Mouse (Mus musculus) neural tube, embryonic 14.5 days (tissue): ENCODE measurements around the gene 2700049A03Rik. TPM values are rescaled to one million over a fixed set of nuclear protein-coding genes. Genes with fewer than 3 reads are reported as not detected.

Experiments used
- ATAC-seq: fragments of 200-750 bp; cut with Nextera tagmentation; 2 replicates; pipeline ENCODE4 v1.8.0; 2017; ENCODE audit warnings: low read depth, mild to moderate bottlenecking, moderate TSS enrichment, moderate library complexity
- H3K27ac ChIP-seq: fragments of 300-500 bp; sonication (generic); 2 replicates; pipeline ENCODE4 v1.5.1; 2014; ENCODE audit warnings: low read depth, mild to moderate bottlenecking, control low read depth, low read length, moderate library complexity, mixed read lengths
- H3K27me3 ChIP-seq: fragments of 300-500 bp; sonication (generic); 2 replicates; pipeline ENCODE4 v1.6.1; 2014; ENCODE audit warnings: low read length; ENCODE audit not compliant: control insufficient read depth, insufficient read depth
- H3K36me3 ChIP-seq: fragments of 300-500 bp; sonication (generic); 2 replicates; pipeline ENCODE4 v1.6.1; 2014; ENCODE audit warnings: low read length, mixed read lengths; ENCODE audit not compliant: control insufficient read depth, insufficient read depth
- H3K4me1 ChIP-seq: fragments of 300-500 bp; sonication (generic); 2 replicates; pipeline ENCODE4 v1.6.1; 2014; ENCODE audit warnings: low read length; ENCODE audit not compliant: control insufficient read depth, insufficient read depth
- H3K4me2 ChIP-seq: fragments of 300-500 bp; sonication (generic); 2 replicates; pipeline ENCODE4 v1.6.1; 2014; ENCODE audit warnings: mild to moderate bottlenecking, low read depth, low read length, control low read depth
- H3K4me3 ChIP-seq: fragments of 300-500 bp; sonication (generic); 2 replicates; pipeline ENCODE4 v1.5.1; 2014; ENCODE audit warnings: low read depth, low read length, control low read depth, mixed read lengths
- H3K9ac ChIP-seq: fragments of 300-500 bp; sonication (generic); replicated peaks from 2 replicates; pipeline ENCODE4 v1.6.1; 2014; ENCODE audit warnings: low read depth, mild to moderate bottlenecking, control low read depth, low read length, mixed read lengths
- H3K9me3 ChIP-seq: fragments of 300-500 bp; sonication (generic); 2 replicates; pipeline ENCODE4 v1.6.1; 2016; ENCODE audit warnings: low read length; ENCODE audit not compliant: control insufficient read depth
- WGBS: fragments of 180-500 bp; shearing (Covaris S2); extraction: QIAGEN DNeasy Blood & Tissue Kit; methylation state at CpG from one replicate; pipeline ENCODE4 v1.1.7; 2014; 5-methylcytosine and 5-hydroxymethylcytosine counted together
- polyA plus RNA-seq: library from polyadenylated mRNA; unstranded; fragments of >200 nt; fragmentation: Nextera tagmentation; extraction: Ambion mirVana; gene quantifications from 2 replicates; pipeline ENCODE4 v1.2.1, GENCODE M21; 2014

2700049A03Rik gene
- polyA plus RNA-seq, 1 experiment from 2014 or later: 13.8 TPM

DNA sequence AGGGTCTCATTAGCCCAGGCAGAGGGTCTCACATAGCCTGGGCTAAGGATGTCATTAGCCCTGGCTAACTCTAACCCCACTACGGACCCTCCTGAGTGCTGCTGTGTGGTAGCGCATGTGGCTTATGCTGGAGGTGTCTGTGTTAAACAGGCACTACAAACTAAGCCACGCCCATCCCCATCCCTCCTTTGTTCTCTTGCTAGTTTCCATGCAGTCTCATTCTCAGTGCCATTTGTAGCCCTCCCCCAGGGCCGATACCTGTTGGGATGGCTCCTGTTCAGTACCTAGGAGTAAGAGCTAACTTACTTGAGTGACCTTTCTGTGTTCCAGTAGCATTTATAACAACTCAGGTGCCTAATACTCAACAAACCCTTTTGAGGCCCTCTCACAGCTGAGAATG, 100.4 kb downstream of the 2700049A03Rik start:
- H3K27ac ChIP-seq: no peak overlapping the region
- no peaks in the 10 kb centered on the region for H3K27me3 ChIP-seq
- H3K9me3 ChIP-seq: no peaks in the 10 kb centered on the region; the same call in 1 of the 2 replicates
- H3K4me2 ChIP-seq: no peak overlapping the region
- no peak for ATAC-seq
- no peak overlapping the region for H3K9ac ChIP-seq
- H3K4me1 ChIP-seq: no peaks in the 10 kb centered on the region
- 89% methylated on average over 4 of the region's 4 CpGs for WGBS
- peaks cover under 1% of the 10 kb centered on the region; the same call in 1 of the 2 replicates for H3K36me3 ChIP-seq
- H3K4me3 ChIP-seq: no peak overlapping the region

- Histone ChIP-seq H3K36me3 (peaks cover 19% of the 10 kb centered on the region; the same call in 1 of the 2 replicates), H3K4me3 (no peak overlapping the region), H3K4me2 (no peak overlapping the region), H3K9me3 (peaks cover 6% of the 10 kb centered on the region), H3K27me3 (no peaks in the 10 kb centered on the region), H3K9ac (no peak overlapping the region), H3K4me1 (no peaks in the 10 kb centered on the region), H3K27ac (no peak overlapping the region)
- WGBS: 81% methylated on average over 9 of the region's 9 CpGs
- no peak for ATAC-seq
These were observed 106.1 kb downstream of the 2700049A03Rik start for GRCm38 (mm10) chr12:71242791-71243190.

- Histone ChIP-seq H3K4me2 (no peak overlapping the region), H3K9ac (no peak overlapping the region), H3K4me1 (peaks cover 6% of the 10 kb centered on the region; the same call in 1 of the 2 replicates), H3K27ac (no peak overlapping the region), H3K9me3 (peaks cover 6% of the 10 kb centered on the region), H3K4me3 (no peak overlapping the region), H3K27me3 (no peaks in the 10 kb centered on the region), H3K36me3 (peaks cover 19% of the 10 kb centered on the region; the same call in 1 of the 2 replicates)
- WGBS: 90% methylated on average over 11 of the region's 11 CpGs
- no peak for ATAC-seq
These were observed 108.2 kb downstream of the 2700049A03Rik start for GRCm38 (mm10) chr12:71244766-71245390.

DNA sequence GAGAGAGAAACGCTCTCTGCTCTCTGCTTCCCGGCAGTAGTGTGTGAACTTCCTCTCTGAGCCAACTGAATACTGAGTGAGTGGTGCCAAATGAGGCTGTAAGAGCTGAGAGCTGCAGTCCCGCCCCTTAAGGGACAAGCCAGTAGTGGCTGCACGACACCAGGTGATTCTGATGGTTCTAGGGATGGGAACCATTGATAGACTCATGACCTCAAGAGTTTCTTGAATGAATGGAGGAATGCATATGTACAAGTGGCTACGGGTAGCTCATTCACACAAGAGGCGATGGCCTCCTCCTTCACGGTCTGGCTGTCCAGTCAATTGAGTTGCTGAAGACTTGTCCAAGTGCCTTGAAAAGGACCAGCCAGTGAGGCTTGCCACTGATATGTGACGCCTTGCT, 110.5 kb downstream of the 2700049A03Rik start:
- Histone ChIP-seq H3K27me3 (no peaks in the 10 kb centered on the region), H3K4me1 (peaks cover 6% of the 10 kb centered on the region; the same call in 1 of the 2 replicates), H3K36me3 (peaks cover 17% of the 10 kb centered on the region; the same call in 1 of the 2 replicates), H3K27ac (no peak overlapping the region), H3K9me3 (peaks cover 6% of the 10 kb centered on the region; the same call in 1 of the 2 replicates), H3K4me2 (no peak overlapping the region), H3K9ac (no peak overlapping the region), H3K4me3 (no peak overlapping the region)
- ATAC-seq: no peak
- 85% methylated on average over 8 of the region's 8 CpGs for WGBS

DNA sequence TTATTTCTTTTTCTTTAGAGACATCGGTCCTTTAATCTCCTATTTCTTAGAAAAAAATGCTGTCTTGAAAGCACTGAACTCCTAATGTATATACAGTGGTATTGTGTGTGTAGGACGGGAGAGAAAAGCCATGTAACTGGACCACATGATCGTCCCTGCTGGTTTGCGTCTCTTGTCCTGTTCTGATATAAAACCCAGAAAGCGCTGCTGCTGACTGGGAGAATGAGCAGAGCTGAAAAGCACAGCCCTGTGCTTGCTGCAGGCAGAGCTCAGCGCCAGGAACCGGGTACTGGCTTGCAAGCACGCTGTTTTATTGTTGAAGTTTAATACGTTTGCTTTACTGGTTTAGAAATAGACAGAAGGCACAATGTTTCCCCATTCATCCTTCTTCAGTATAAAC, 112.7 kb downstream of the 2700049A03Rik start:
- ATAC-seq: no peak
- Histone ChIP-seq H3K27me3 (no peaks in the 10 kb centered on the region), H3K4me2 (peak overlapping the region; percentile 7; the same call in 1 of the 2 replicates), H3K4me3 (no peak overlapping the region), H3K27ac (no peak overlapping the region), H3K9me3 (no peaks in the 10 kb centered on the region), H3K9ac (no peak overlapping the region), H3K36me3 (peaks cover 2% of the 10 kb centered on the region; the same call in 1 of the 2 replicates), H3K4me1 (peaks cover 6% of the 10 kb centered on the region; the same call in 1 of the 2 replicates)
- WGBS: 33% methylated on average over 9 of the region's 9 CpGs

- Histone ChIP-seq H3K27ac (no peak overlapping the region), H3K4me2 (no peak overlapping the region), H3K4me3 (no peak overlapping the region), H3K9ac (no peak overlapping the region), H3K27me3 (no peaks in the 10 kb centered on the region), H3K9me3 (no peaks in the 10 kb centered on the region), H3K36me3 (no peaks in the 10 kb centered on the region), H3K4me1 (peaks cover 6% of the 10 kb centered on the region; the same call in 1 of the 2 replicates)
- ATAC-seq: no peak
- WGBS: 33% methylated on average over 11 of the region's 11 CpGs
These were observed 116.0 kb downstream of the 2700049A03Rik start for GRCm38 (mm10) chr12:71252509-71253167.

- WGBS: 57% methylated on average over 7 of the region's 7 CpGs
These were observed 118.1 kb downstream of the 2700049A03Rik start for GRCm38 (mm10) chr12:71254779-71255178.

DNA sequence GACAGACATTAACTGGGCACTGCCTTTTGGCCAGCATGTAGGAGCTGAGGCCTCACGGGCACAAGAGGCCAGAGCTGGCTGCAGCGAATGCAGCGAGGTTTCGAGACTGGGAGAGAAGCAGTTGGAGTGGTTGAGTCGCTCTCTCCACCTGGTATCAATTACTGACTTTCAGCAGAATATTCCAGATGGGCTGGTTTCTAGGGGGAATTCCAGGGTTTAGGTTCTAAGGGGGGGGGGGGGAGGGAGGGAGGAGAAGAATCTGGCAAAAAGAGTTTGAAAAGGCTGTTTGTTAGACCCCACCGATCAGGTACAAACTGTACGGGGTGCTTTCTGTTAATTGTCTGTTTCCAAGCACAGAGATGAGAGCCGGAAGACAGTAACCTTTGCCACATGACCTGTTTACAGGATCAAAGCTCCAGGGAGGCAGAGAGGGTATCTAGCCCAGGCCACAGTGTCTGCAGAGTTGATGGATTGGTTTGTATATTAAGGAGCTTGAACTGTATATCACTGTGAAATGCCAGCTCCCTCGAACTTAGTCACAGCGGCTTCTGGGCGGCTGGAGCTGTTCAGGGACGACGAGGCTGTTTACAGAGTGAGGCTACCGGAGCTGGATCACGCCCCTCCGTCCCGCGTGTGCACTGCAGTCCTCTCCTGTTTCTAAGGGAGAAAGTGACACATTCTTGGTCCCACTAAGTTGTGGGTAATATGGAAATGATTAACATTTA, 121.7 kb downstream of the 2700049A03Rik start:
- Histone ChIP-seq H3K27me3 (no peaks in the 10 kb centered on the region), H3K4me1 (no peaks in the 10 kb centered on the region), H3K9ac (no peak overlapping the region), H3K36me3 (no peaks in the 10 kb centered on the region), H3K9me3 (no peaks in the 10 kb centered on the region), H3K4me2 (no peak overlapping the region), H3K4me3 (no peak overlapping the region), H3K27ac (no peak overlapping the region)
- no peak for ATAC-seq
- 66% methylated on average over 18 of the region's 18 CpGs for WGBS

More at GRCm38 (mm10) chr12:71254779-71255178, 118.1 kb downstream of the 2700049A03Rik start:
- Histone ChIP-seq H3K4me1 (0 out of 2 replicates have a peak, but pooled peaks cover under 1% of the 10 kb centered on the region), H3K27me3 (no peaks in the 10 kb centered on the region), H3K9ac (no peak overlapping the region), H3K27ac (no peak overlapping the region), H3K9me3 (no peaks in the 10 kb centered on the region), H3K4me3 (no peak overlapping the region), H3K36me3 (no peaks in the 10 kb centered on the region), H3K4me2 (no peak overlapping the region)
- peak; percentile 49; the same call in 1 of the 2 replicates for ATAC-seq
